Mouse (Mus musculus) heart, embryonic 10.5 days (tissue): ENCODE measurements around the gene 2310061I04Rik. TPM values are rescaled to one million over a fixed set of nuclear protein-coding genes. Genes with fewer than 3 reads are reported as not detected.

Experiments
- DNase-seq: peaks from one replicate; pipeline ENCODE4 v3.0.0-alpha.2; 2017; ENCODE audit warnings: low spot score
- H3K27ac ChIP-seq: fragments of 300-500 bp; sonication (generic); 2 replicates; pipeline ENCODE4 v1.5.1; 2016; ENCODE audit warnings: mild to moderate bottlenecking
- H3K27me3 ChIP-seq: fragments of 300-500 bp; sonication (generic); 2 replicates; pipeline ENCODE4 v1.6.1; 2016; ENCODE audit warnings: mild to moderate bottlenecking; ENCODE audit not compliant: poor library complexity, insufficient read depth, severe bottlenecking
- H3K36me3 ChIP-seq: fragments of 300-500 bp; sonication (generic); 2 replicates; pipeline ENCODE4 v1.6.1; 2016; ENCODE audit warnings: mild to moderate bottlenecking, moderate library complexity
- H3K4me1 ChIP-seq: fragments of 300-500 bp; sonication (generic); 2 replicates; pipeline ENCODE4 v1.6.1; 2016; ENCODE audit warnings: mild to moderate bottlenecking
- H3K4me3 ChIP-seq: fragments of 300-500 bp; sonication (generic); 2 replicates; pipeline ENCODE4 v1.5.1; 2016; ENCODE audit warnings: mild to moderate bottlenecking, moderate library complexity
- H3K9me3 ChIP-seq: fragments of 300-500 bp; sonication (generic); 2 replicates; pipeline ENCODE4 v1.6.1; 2016; ENCODE audit warnings: mild to moderate bottlenecking, moderate library complexity
- WGBS: fragments of 180-500 bp; shearing (Covaris S2); methylation state at CpG from one replicate; pipeline ENCODE4 v1.1.7; 2016; 5-methylcytosine and 5-hydroxymethylcytosine counted together
- polyA plus RNA-seq: library from polyadenylated mRNA; unstranded; fragments of >200 nt; fragmentation: Nextera tagmentation; extraction: Ambion mirVana; gene quantifications from 2 replicates; pipeline ENCODE4 v1.2.1, GENCODE M21; 2016

2310061I04Rik gene
- polyA plus RNA-seq, 1 experiment from 2014 or later = 26.7 TPM

- Histone ChIP-seq H3K27ac (peak overlapping the region; percentile 44; the same call in 1 of the 2 replicates), H3K36me3 (peaks cover 40% of the 10 kb centered on the region), H3K9me3 (no peaks in the 10 kb centered on the region), H3K4me1 (peaks cover 16% of the 10 kb centered on the region), H3K4me3 (no peak overlapping the region), H3K27me3 (no peaks in the 10 kb centered on the region)
- 80% methylated on average over 5 of the region's 5 CpGs for WGBS
- no peak for DNase-seq
Measured at GRCm38 (mm10) chr17:35920862-35921562, 23.8 kb upstream of the 2310061I04Rik start.

- Histone ChIP-seq H3K27ac (peak overlapping the region; percentile 44; the same call in 1 of the 2 replicates), H3K27me3 (no peaks in the 10 kb centered on the region), H3K4me3 (0 out of 2 replicates have a peak overlapping the region, but pooled peaks have one; percentile 80), H3K4me1 (peaks cover 18% of the 10 kb centered on the region), H3K36me3 (peaks cover 36% of the 10 kb centered on the region), H3K9me3 (no peaks in the 10 kb centered on the region)
- WGBS = 60% methylated on average over 1 of the region's 1 CpGs
- DNase-seq = no peak
Measured at GRCm38 (mm10) chr17:35920384-35920783, 23.2 kb upstream of the 2310061I04Rik start.

- Histone ChIP-seq H3K27ac (peak overlapping the region; percentile 98), H3K27me3 (no peaks in the 10 kb centered on the region), H3K4me3 (peak overlapping the region; percentile 80), H3K36me3 (peaks cover 31% of the 10 kb centered on the region), H3K4me1 (peaks cover 23% of the 10 kb centered on the region), H3K9me3 (no peaks in the 10 kb centered on the region)
- 45% methylated on average over 6 of the region's 6 CpGs for WGBS
- no peak for DNase-seq
Measured at GRCm38 (mm10) chr17:35919864-35920301, 22.7 kb upstream of the 2310061I04Rik start.

GRCm38 (mm10) chr17:35919060-35919715, 22.0 kb upstream of the 2310061I04Rik start:
- Histone ChIP-seq H3K36me3 (peaks cover 29% of the 10 kb centered on the region), H3K27ac (peak overlapping the region; percentile 98), H3K4me3 (peak overlapping the region; percentile 80), H3K27me3 (no peaks in the 10 kb centered on the region), H3K9me3 (no peaks in the 10 kb centered on the region), H3K4me1 (peaks cover 25% of the 10 kb centered on the region)
- 17% methylated on average over 7 of the region's 7 CpGs for WGBS
- DNase-seq = peak; percentile 97

- Histone ChIP-seq H3K9me3 (no peaks in the 10 kb centered on the region), H3K27me3 (no peaks in the 10 kb centered on the region), H3K4me1 (peaks cover 25% of the 10 kb centered on the region), H3K27ac (peak overlapping the region; percentile 98), H3K4me3 (peak overlapping the region; percentile 80), H3K36me3 (peaks cover 27% of the 10 kb centered on the region)
- DNase-seq = no peak
- under 1% methylated on average over 11 of the region's 11 CpGs for WGBS
Measured at GRCm38 (mm10) chr17:35918276-35919059, 21.2 kb upstream of the 2310061I04Rik start.

- Histone ChIP-seq H3K27me3 (no peaks in the 10 kb centered on the region), H3K9me3 (no peaks in the 10 kb centered on the region)
Measured at GRCm38 (mm10) chr17:35917463-35918251, 20.4 kb upstream of the 2310061I04Rik start.

GRCm38 (mm10) chr17:35917143-35917462, 19.9 kb upstream of the 2310061I04Rik start:
- Histone ChIP-seq H3K4me3 (peak overlapping the region; percentile 80), H3K27ac (peak overlapping the region; percentile 98), H3K9me3 (no peaks in the 10 kb centered on the region), H3K36me3 (peaks cover 33% of the 10 kb centered on the region), H3K27me3 (no peaks in the 10 kb centered on the region), H3K4me1 (peaks cover 25% of the 10 kb centered on the region)
- DNase-seq = no peak
- 1% methylated on average over 8 of the region's 8 CpGs for WGBS

More at GRCm38 (mm10) chr17:35917463-35918251, 20.4 kb upstream of the 2310061I04Rik start:
- Histone ChIP-seq H3K4me1 (peaks cover 25% of the 10 kb centered on the region), H3K4me3 (peak overlapping the region; percentile 80), H3K27ac (peak overlapping the region; percentile 98), H3K36me3 (peaks cover 28% of the 10 kb centered on the region)
- under 1% methylated on average over 13 of the region's 13 CpGs for WGBS
- DNase-seq = no peak

- Histone ChIP-seq H3K9me3 (no peaks in the 10 kb centered on the region), H3K27me3 (no peaks in the 10 kb centered on the region), H3K27ac (peak within 1 kb of the TSS; percentile 98), H3K36me3 (peaks cover 36% of the 10 kb centered on the region), H3K4me3 (peak within 1 kb of the TSS; percentile 80), H3K4me1 (peaks cover 25% of the 10 kb centered on the region)
- DNase-seq = peak; percentile 100
- 1% methylated on average over 83 of the region's 83 CpGs for WGBS
Measured at GRCm38 (mm10) chr17:35916297-35917142, 19.3 kb upstream of the 2310061I04Rik start, which contains the start of the genes Mrps18b and Ppp1r10. Gene Mrps18b (minus strand): TSS chr17:35916389. Gene Ppp1r10 (plus strand): TSS chr17:35916434.

GRCm38 (mm10) chr17:35915538-35916296, 18.5 kb upstream of the 2310061I04Rik start:
- Histone ChIP-seq H3K4me3 (peak overlapping the region; percentile 80), H3K36me3 (peaks cover 44% of the 10 kb centered on the region), H3K27ac (peak overlapping the region; percentile 98), H3K27me3 (no peaks in the 10 kb centered on the region), H3K4me1 (peaks cover 22% of the 10 kb centered on the region), H3K9me3 (no peaks in the 10 kb centered on the region)
- 2% methylated on average over 28 of the region's 28 CpGs for WGBS
- DNase-seq = no peak

- peaks cover 18% of the 10 kb centered on the region for H3K4me1 ChIP-seq
- 84% methylated on average over 6 of the region's 6 CpGs for WGBS
- H3K27ac ChIP-seq = no peak overlapping the region
- H3K9me3 ChIP-seq = no peaks in the 10 kb centered on the region
- DNase-seq = no peak
- H3K27me3 ChIP-seq = no peaks in the 10 kb centered on the region
- peak overlapping the region; percentile 80 for H3K4me3 ChIP-seq
- H3K36me3 ChIP-seq = peaks cover 42% of the 10 kb centered on the region
Measured at GRCm38 (mm10) chr17:35914975-35915374, 17.7 kb upstream of the 2310061I04Rik start.

GRCm38 (mm10) chr17:35909919-35910369, 12.7 kb upstream of the 2310061I04Rik start, which contains the start of gene Atat1:
Gene Atat1 (minus strand): TSS chr17:35910075.
- Histone ChIP-seq H3K9me3 (no peaks in the 10 kb centered on the region), H3K27ac (peak within 1 kb of the TSS; percentile 93), H3K4me1 (peaks cover 21% of the 10 kb centered on the region), H3K4me3 (peak within 1 kb of the TSS; percentile 88), H3K27me3 (no peaks in the 10 kb centered on the region), H3K36me3 (peaks cover 65% of the 10 kb centered on the region)
- WGBS = 3% methylated on average over 25 of the region's 25 CpGs
- peak; percentile 98 for DNase-seq
